Mouse (Mus musculus): Measurements from ENCODE around the gene Nol4l. TPM values are rescaled to one million over a fixed set of nuclear protein-coding genes. Genes with fewer than 3 reads are reported as not detected.
"Not testable (repeated sequence)": the region's sequence is repeated elsewhere in the genome, so short reads cannot be mapped to it uniquely, and the experiment has no call there.

The Nol4l gene
- total RNA-seq, 4 experiments from 2014 or later: 2.2 to 3.6 (median 3.0) TPM

- DNase-seq (ENCODE audit: low spot score): no peak
Measured at GRCm38 (mm10) chr2:153421233-153421632, 108.5 kb downstream of the Nol4l start.

GRCm38 (mm10) chr2:153418381-153418780 is 111.4 kb downstream of the Nol4l start:
- no peak for DNase-seq (ENCODE audit: low spot score)

- no peak for DNase-seq (ENCODE audit: low spot score)
Measured at GRCm38 (mm10) chr2:153417841-153418240, 111.9 kb downstream of the Nol4l start.

- peak; percentile 9 for DNase-seq (ENCODE audit: low spot score)
Measured at GRCm38 (mm10) chr2:153414607-153415006, 115.2 kb downstream of the Nol4l start.

GRCm38 (mm10) chr2:153412563-153412962 is 117.2 kb downstream of the Nol4l start:
- no peak for DNase-seq (ENCODE audit: low spot score)

GRCm38 (mm10) chr2:153411557-153411956 is 118.2 kb downstream of the Nol4l start:
- DNase-seq (ENCODE audit: low spot score): no peak

GRCm38 (mm10) chr2:153408971-153409370 is 120.8 kb downstream of the Nol4l start:
- peak; percentile 13 for DNase-seq (ENCODE audit: low spot score)

- no peak for DNase-seq (ENCODE audit: low spot score)
Measured at GRCm38 (mm10) chr2:153406882-153407281, 122.9 kb downstream of the Nol4l start.

- no peak for DNase-seq (ENCODE audit: low spot score)
Measured at GRCm38 (mm10) chr2:153404882-153405281, 124.9 kb downstream of the Nol4l start.

GRCm38 (mm10) chr2:153404062-153404461 is 125.7 kb downstream of the Nol4l start:
- DNase-seq (ENCODE audit: low spot score): no peak

GRCm38 (mm10) chr2:153399166-153399565 is 130.6 kb downstream of the Nol4l start:
- no peak for DNase-seq (ENCODE audit: low spot score)

- DNase-seq (ENCODE audit: low spot score): no peak
Measured at GRCm38 (mm10) chr2:153397790-153398515, 131.8 kb downstream of the Nol4l start.

GRCm38 (mm10) chr2:153393045-153393444 is 136.7 kb downstream of the Nol4l start:
- peak; percentile 45 for DNase-seq (ENCODE audit: low spot score)

- no peak for DNase-seq (ENCODE audit: low spot score)
Measured at GRCm38 (mm10) chr2:153389831-153390230, 139.9 kb downstream of the Nol4l start.

GRCm38 (mm10) chr2:153380479-153380878 is 149.3 kb downstream of the Nol4l start:
- no peak for DNase-seq (ENCODE audit: low spot score)

- no peak for DNase-seq (ENCODE audit: low spot score)
Measured at GRCm38 (mm10) chr2:153375380-153375779, 154.4 kb downstream of the Nol4l start.

GRCm38 (mm10) chr2:153370871-153371270 is 158.9 kb downstream of the Nol4l start:
- no peak for DNase-seq (ENCODE audit: low spot score)

GRCm38 (mm10) chr2:153364531-153364930 is 165.2 kb downstream of the Nol4l start:
- DNase-seq (ENCODE audit: low spot score): not testable (repeated sequence)

GRCm38 (mm10) chr2:153361101-153361710 is 168.6 kb downstream of the Nol4l start:
- DNase-seq (ENCODE audit: low spot score): no peak

Measured in heart, adult 8-10 months (tissue).